Mouse (Mus musculus): Measurements from ENCODE around the gene Uso1. TPM values are rescaled to one million over a fixed set of nuclear protein-coding genes. Genes with fewer than 3 reads are reported as not detected.

The Uso1 gene
- total and polyA plus RNA-seq, 2 experiments from 2014 or later: 10.8 to 24.9 TPM

- DNase-seq (ENCODE audit: low spot score) (no peak), ATAC-seq (ENCODE audit: insufficient read depth, low read depth) (no peak)
- H3K4me1 ChIP-seq (ENCODE audit: control insufficient read depth, insufficient read depth): no peaks in the 10 kb centered on the region
- no peaks in the 10 kb centered on the region for H3K9me3 ChIP-seq (replicated peaks; ENCODE audit: control insufficient read depth, low read length)
- H3K4me2 ChIP-seq (ENCODE audit: low read depth, low read length): no peak overlapping the region
- no peak overlapping the region for H3K27ac ChIP-seq (ENCODE audit: low read depth)
- 71% methylated on average over 8 of the region's 8 CpGs for WGBS
- no peak overlapping the region for H3K4me3 ChIP-seq (ENCODE audit: low read depth, low read length)
- no peak overlapping the region for H3K9ac ChIP-seq (replicated peaks; ENCODE audit: low read depth, low read length)
- no peaks in the 10 kb centered on the region for H3K27me3 ChIP-seq (ENCODE audit: control insufficient read depth, insufficient read depth, low read length)
- peaks cover 7% of the 10 kb centered on the region for H3K36me3 ChIP-seq (replicated peaks; ENCODE audit: control insufficient read depth, insufficient read depth, low read length)
- TF ChIP-seq EP300 (IDR thresholded peaks at IDR 0.05; ENCODE audit: low read depth): no peak
- no peak for TF ChIP-seq CTCF (IDR thresholded peaks at IDR 0.05; ENCODE audit: low read depth)
Observed at GRCm38 (mm10) chr5:92210205-92210604, 72.5 kb downstream of the Uso1 start.

- Histone ChIP-seq H3K9me3 (replicated peaks; ENCODE audit: control insufficient read depth, low read length) (no peaks in the 10 kb centered on the region), H3K4me1 (ENCODE audit: control insufficient read depth, insufficient read depth) (no peaks in the 10 kb centered on the region), H3K27me3 (ENCODE audit: control insufficient read depth, insufficient read depth, low read length) (no peaks in the 10 kb centered on the region), H3K9ac (replicated peaks; ENCODE audit: low read depth, low read length) (no peak overlapping the region), H3K36me3 (replicated peaks; ENCODE audit: control insufficient read depth, insufficient read depth, low read length) (no peaks in the 10 kb centered on the region), H3K27ac (ENCODE audit: low read depth) (no peak overlapping the region), H3K4me3 (ENCODE audit: low read depth, low read length) (no peak overlapping the region), H3K4me2 (ENCODE audit: low read depth, low read length) (no peak overlapping the region)
- WGBS: 80% methylated on average over 4 of the region's 4 CpGs
- TF ChIP-seq CTCF (IDR thresholded peaks at IDR 0.05; ENCODE audit: low read depth): no peak
- no peak for TF ChIP-seq EP300 (IDR thresholded peaks at IDR 0.05; ENCODE audit: low read depth)
- ATAC-seq (ENCODE audit: insufficient read depth, low read depth) (no peak), DNase-seq (ENCODE audit: low spot score) (no peak)
Observed at GRCm38 (mm10) chr5:92212231-92212630, 74.5 kb downstream of the Uso1 start.

- Histone ChIP-seq H3K27ac (ENCODE audit: low read depth) (no peak within 1 kb of the TSS), H3K9me3 (replicated peaks; ENCODE audit: control insufficient read depth, low read length) (no peaks in the 10 kb centered on the region), H3K27me3 (ENCODE audit: control insufficient read depth, insufficient read depth, low read length) (no peaks in the 10 kb centered on the region), H3K4me1 (ENCODE audit: control insufficient read depth, insufficient read depth) (no peaks in the 10 kb centered on the region), H3K4me2 (ENCODE audit: low read depth, low read length) (no peak within 1 kb of the TSS), H3K4me3 (ENCODE audit: low read depth, low read length) (no peak within 1 kb of the TSS), H3K9ac (replicated peaks; ENCODE audit: low read depth, low read length) (no peak within 1 kb of the TSS), H3K36me3 (replicated peaks; ENCODE audit: control insufficient read depth, insufficient read depth, low read length) (no peaks in the 10 kb centered on the region)
- no peak for TF ChIP-seq EP300 (IDR thresholded peaks at IDR 0.05; ENCODE audit: low read depth)
- TF ChIP-seq CTCF (IDR thresholded peaks at IDR 0.05; ENCODE audit: low read depth): no peak
- 91% methylated on average over 4 of the region's 4 CpGs for WGBS
- no peak for DNase-seq (ENCODE audit: low spot score)
- ATAC-seq (ENCODE audit: insufficient read depth, low read depth): no peak
Observed at GRCm38 (mm10) chr5:92215308-92215707, 77.6 kb downstream of the Uso1 start, which contains the start of gene U90926. U90926 (minus strand) TSS chr5:92215408.

GRCm38 (mm10) chr5:92218915-92219793, 81.4 kb downstream of the Uso1 start:
- no peak for ATAC-seq (ENCODE audit: insufficient read depth, low read depth)
- WGBS: 59% methylated on average over 17 of the region's 17 CpGs

GRCm38 (mm10) chr5:92219826-92220225, 82.1 kb downstream of the Uso1 start:
- Histone ChIP-seq H3K4me3 (ENCODE audit: low read depth, low read length) (no peak overlapping the region), H3K27ac (ENCODE audit: low read depth) (no peak overlapping the region), H3K27me3 (ENCODE audit: control insufficient read depth, insufficient read depth, low read length) (no peaks in the 10 kb centered on the region), H3K4me1 (ENCODE audit: control insufficient read depth, insufficient read depth) (no peaks in the 10 kb centered on the region), H3K36me3 (replicated peaks; ENCODE audit: control insufficient read depth, insufficient read depth, low read length) (no peaks in the 10 kb centered on the region), H3K9ac (replicated peaks; ENCODE audit: low read depth, low read length) (no peak overlapping the region), H3K4me2 (ENCODE audit: low read depth, low read length) (no peak overlapping the region), H3K9me3 (replicated peaks; ENCODE audit: control insufficient read depth, low read length) (no peaks in the 10 kb centered on the region)
- DNase-seq (ENCODE audit: low spot score) (no peak), ATAC-seq (ENCODE audit: insufficient read depth, low read depth) (no peak)
- WGBS: 36% methylated on average over 6 of the region's 6 CpGs
- no peak for TF ChIP-seq EP300 (IDR thresholded peaks at IDR 0.05; ENCODE audit: low read depth)

More at GRCm38 (mm10) chr5:92218915-92219793, 81.4 kb downstream of the Uso1 start:
- DNase-seq (ENCODE audit: low spot score): no peak
- Histone ChIP-seq H3K4me2 (ENCODE audit: low read depth, low read length) (no peak overlapping the region), H3K9ac (replicated peaks; ENCODE audit: low read depth, low read length) (no peak overlapping the region), H3K4me1 (ENCODE audit: control insufficient read depth, insufficient read depth) (no peaks in the 10 kb centered on the region), H3K36me3 (replicated peaks; ENCODE audit: control insufficient read depth, insufficient read depth, low read length) (no peaks in the 10 kb centered on the region), H3K4me3 (ENCODE audit: low read depth, low read length) (no peak overlapping the region), H3K27ac (ENCODE audit: low read depth) (no peak overlapping the region), H3K9me3 (replicated peaks; ENCODE audit: control insufficient read depth, low read length) (no peaks in the 10 kb centered on the region), H3K27me3 (ENCODE audit: control insufficient read depth, insufficient read depth, low read length) (no peaks in the 10 kb centered on the region)
- TF ChIP-seq CTCF (IDR thresholded peaks at IDR 0.05; ENCODE audit: low read depth) (no peak), EP300 (IDR thresholded peaks at IDR 0.05; ENCODE audit: low read depth) (no peak)
